Mouse (Mus musculus): Measurements from ENCODE around the gene Utp20. TPM values are rescaled to one million over a fixed set of nuclear protein-coding genes. Genes with fewer than 3 reads are reported as not detected.
"Not testable (repeated sequence)": the region's sequence is repeated elsewhere in the genome, so short reads cannot be mapped to it uniquely, and the experiment has no call there.

Utp20 gene
- polyA plus RNA-seq, 1 experiment from 2014 or later = 12.4 TPM

DNA sequence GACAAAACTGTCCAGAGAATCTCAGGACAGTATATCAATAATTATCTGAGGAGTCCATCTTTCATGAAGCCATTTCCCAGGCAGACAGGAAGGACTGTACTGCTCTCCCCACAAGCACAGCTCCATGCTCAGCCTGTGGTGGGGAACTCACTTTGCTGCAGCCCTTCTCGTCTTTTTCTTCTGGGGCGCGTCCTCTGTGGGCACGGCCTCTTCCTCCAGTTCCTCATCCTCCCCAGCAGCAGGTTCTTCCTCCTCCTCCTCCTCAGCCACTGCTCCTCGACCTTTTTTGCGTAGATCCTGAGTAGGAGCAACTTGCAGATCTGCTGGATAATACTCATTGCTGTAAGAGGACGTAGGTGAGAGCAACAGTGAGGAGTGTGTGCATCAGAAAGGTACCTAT is 31.4 kb downstream of the Utp20 start:
- Histone ChIP-seq H3K4me1 (replicated peaks; ENCODE audit: insufficient read depth, low read length) (no peaks in the 10 kb centered on the region), H3K4me3 (replicated peaks; ENCODE audit: low read depth, low read length) (no peak overlapping the region), H3K9ac (ENCODE audit: low read depth, low read length) (no peak overlapping the region), H3K27me3 (ENCODE audit: insufficient read depth, low read length) (no peaks in the 10 kb centered on the region), H3K27ac (no peak overlapping the region), H3K4me2 (ENCODE audit: low read length) (no peak overlapping the region), H3K9me3 (replicated peaks; ENCODE audit: low read length) (no peaks in the 10 kb centered on the region), H3K36me3 (ENCODE audit: insufficient read depth, low read length) (peaks cover 43% of the 10 kb centered on the region; the same call in 1 of the 2 replicates)
- TF ChIP-seq CTCF (IDR thresholded peaks at IDR 0.05; ENCODE audit: low read depth) = no peak
- no peak for DNase-seq (ENCODE audit: low spot score)
- no peak for ATAC-seq (replicated peaks; ENCODE audit: low FRiP score, low read depth)
- WGBS = 87% methylated on average over 7 of the region's 7 CpGs

DNA sequence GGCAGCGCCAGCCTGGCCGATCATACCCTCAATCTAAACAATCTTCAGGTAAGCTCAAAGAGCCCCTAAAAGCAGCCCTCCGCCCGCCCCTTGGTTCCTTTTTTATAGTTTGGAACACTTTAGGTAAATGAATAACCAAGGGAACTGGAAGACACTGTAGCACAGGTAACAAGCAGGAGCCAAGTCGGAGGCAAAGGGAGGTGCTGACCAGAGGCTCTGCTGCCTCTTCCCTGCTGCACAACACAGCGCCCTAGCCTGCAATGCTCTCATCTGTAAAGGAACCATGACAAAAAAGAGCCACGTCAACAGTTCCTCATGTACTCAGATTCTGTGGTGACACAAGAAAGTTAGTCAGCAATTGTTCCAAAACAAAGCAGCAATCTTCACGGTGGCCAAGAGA is 32.0 kb downstream of the Utp20 start:
- no peak overlapping the region for H3K27ac ChIP-seq
- H3K4me1 ChIP-seq (replicated peaks; ENCODE audit: insufficient read depth, low read length) = no peaks in the 10 kb centered on the region
- no peak overlapping the region for H3K9ac ChIP-seq (ENCODE audit: low read depth, low read length)
- ATAC-seq (replicated peaks; ENCODE audit: low FRiP score, low read depth) = 0 out of 2 replicates have a peak, but pooled peaks have one; percentile 66
- H3K36me3 ChIP-seq (ENCODE audit: insufficient read depth, low read length) = peaks cover 39% of the 10 kb centered on the region; the same call in 1 of the 2 replicates
- H3K4me2 ChIP-seq (ENCODE audit: low read length) = no peak overlapping the region
- DNase-seq (ENCODE audit: low spot score) = no peak
- 81% methylated on average over 8 of the region's 8 CpGs for WGBS
- no peaks in the 10 kb centered on the region for H3K9me3 ChIP-seq (replicated peaks; ENCODE audit: low read length)
- no peak overlapping the region for H3K4me3 ChIP-seq (replicated peaks; ENCODE audit: low read depth, low read length)
- no peaks in the 10 kb centered on the region for H3K27me3 ChIP-seq (ENCODE audit: insufficient read depth, low read length)
- no peak for TF ChIP-seq CTCF (IDR thresholded peaks at IDR 0.05; ENCODE audit: low read depth)

DNA sequence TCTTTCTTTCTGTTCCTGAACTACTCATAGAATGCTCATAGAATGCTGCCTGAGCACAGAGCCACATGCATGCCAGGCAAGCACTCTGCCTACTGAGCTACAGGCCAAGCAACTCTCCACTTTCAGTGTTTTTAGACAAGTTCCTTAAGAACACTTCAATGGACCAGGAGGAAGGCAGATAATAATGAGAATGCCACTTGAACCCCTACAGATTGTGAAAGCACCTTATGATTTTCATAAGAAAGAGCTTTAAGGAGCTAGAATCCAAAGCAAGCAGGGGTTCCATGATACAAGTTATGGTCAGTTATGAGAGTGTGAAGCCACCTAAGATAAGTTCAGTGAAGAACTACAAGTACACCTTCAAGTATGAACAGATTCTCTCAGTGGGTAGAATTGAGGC is 32.9 kb downstream of the Utp20 start:
- no peak overlapping the region for H3K4me3 ChIP-seq (replicated peaks; ENCODE audit: low read depth, low read length)
- no peaks in the 10 kb centered on the region for H3K27me3 ChIP-seq (ENCODE audit: insufficient read depth, low read length)
- H3K27ac ChIP-seq = no peak overlapping the region
- peaks cover 36% of the 10 kb centered on the region; the same call in 1 of the 2 replicates for H3K36me3 ChIP-seq (ENCODE audit: insufficient read depth, low read length)
- no peak for TF ChIP-seq CTCF (IDR thresholded peaks at IDR 0.05; ENCODE audit: low read depth)
- H3K4me1 ChIP-seq (replicated peaks; ENCODE audit: insufficient read depth, low read length) = no peaks in the 10 kb centered on the region
- no peak overlapping the region for H3K4me2 ChIP-seq (ENCODE audit: low read length)
- no peak overlapping the region for H3K9ac ChIP-seq (ENCODE audit: low read depth, low read length)
- ATAC-seq (replicated peaks; ENCODE audit: low FRiP score, low read depth) (no peak), DNase-seq (ENCODE audit: low spot score) (no peak)
- H3K9me3 ChIP-seq (replicated peaks; ENCODE audit: low read length) = no peaks in the 10 kb centered on the region

DNA sequence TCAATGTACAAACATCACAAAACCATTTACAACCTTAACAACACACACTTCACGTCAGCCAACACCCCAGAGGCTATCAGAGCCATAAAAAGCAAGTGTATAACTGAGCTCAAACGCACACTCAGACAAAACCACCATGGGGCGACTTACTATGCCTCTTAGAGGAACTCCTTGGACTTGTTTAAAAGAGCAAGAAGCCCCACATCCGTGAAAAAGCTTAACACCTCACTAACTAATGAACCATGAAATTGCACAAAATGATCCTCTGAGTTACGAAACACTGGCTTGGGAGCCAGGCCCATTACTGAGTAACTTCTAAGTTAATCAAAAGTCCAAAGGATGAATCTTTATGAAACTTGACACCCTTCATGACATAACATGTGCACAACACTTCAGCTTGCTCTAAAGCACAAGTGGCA is 42.1 kb downstream of the Utp20 start:
- peak overlapping the region; percentile 62 for H3K27ac ChIP-seq
- WGBS = 42% methylated on average over 5 of the region's 5 CpGs
- DNase-seq (ENCODE audit: low spot score) (peak; percentile 26), ATAC-seq (replicated peaks; ENCODE audit: low FRiP score, low read depth) (peak; percentile 84)
- H3K27me3 ChIP-seq (ENCODE audit: insufficient read depth, low read length) = no peaks in the 10 kb centered on the region
- no peaks in the 10 kb centered on the region for H3K9me3 ChIP-seq (replicated peaks; ENCODE audit: low read length)
- no peak overlapping the region for H3K9ac ChIP-seq (ENCODE audit: low read depth, low read length)
- TF ChIP-seq CTCF (IDR thresholded peaks at IDR 0.05; ENCODE audit: low read depth) = no peak
- no peaks in the 10 kb centered on the region for H3K4me1 ChIP-seq (replicated peaks; ENCODE audit: insufficient read depth, low read length)
- no peak overlapping the region for H3K4me2 ChIP-seq (ENCODE audit: low read length)
- H3K4me3 ChIP-seq (replicated peaks; ENCODE audit: low read depth, low read length) = no peak overlapping the region
- peaks cover 18% of the 10 kb centered on the region; the same call in 1 of the 2 replicates for H3K36me3 ChIP-seq (ENCODE audit: insufficient read depth, low read length)

DNA sequence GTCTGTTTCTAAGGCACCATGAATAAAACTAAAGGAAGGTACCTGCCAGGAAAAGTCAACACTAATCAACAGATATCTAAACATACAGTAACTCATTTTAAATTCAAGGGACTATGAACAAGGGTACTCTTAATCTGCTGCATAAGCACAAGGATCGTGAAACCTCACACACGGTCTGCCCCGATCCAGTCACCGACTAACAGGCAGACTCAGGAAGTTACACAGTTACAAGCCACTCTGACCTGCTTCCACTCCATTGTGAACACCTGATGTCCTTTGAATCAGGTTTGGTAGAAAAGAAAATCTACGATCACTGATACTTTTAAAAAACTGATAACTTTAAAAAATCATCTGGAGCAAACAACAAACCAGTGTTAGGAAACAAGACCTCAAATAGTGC is 42.7 kb downstream of the Utp20 start:
- peaks cover 19% of the 10 kb centered on the region; the same call in 1 of the 2 replicates for H3K36me3 ChIP-seq (ENCODE audit: insufficient read depth, low read length)
- no peak overlapping the region for H3K4me3 ChIP-seq (replicated peaks; ENCODE audit: low read depth, low read length)
- peak; percentile 88 for ATAC-seq (replicated peaks; ENCODE audit: low FRiP score, low read depth)
- DNase-seq (ENCODE audit: low spot score) = no peak
- 84% methylated on average over 5 of the region's 5 CpGs for WGBS
- no peaks in the 10 kb centered on the region for H3K27me3 ChIP-seq (ENCODE audit: insufficient read depth, low read length)
- no peak for TF ChIP-seq CTCF (IDR thresholded peaks at IDR 0.05; ENCODE audit: low read depth)
- no peak overlapping the region for H3K9ac ChIP-seq (ENCODE audit: low read depth, low read length)
- H3K27ac ChIP-seq = peak overlapping the region; percentile 62
- no peaks in the 10 kb centered on the region for H3K9me3 ChIP-seq (replicated peaks; ENCODE audit: low read length)
- H3K4me2 ChIP-seq (ENCODE audit: low read length) = no peak overlapping the region
- H3K4me1 ChIP-seq (replicated peaks; ENCODE audit: insufficient read depth, low read length) = no peaks in the 10 kb centered on the region

DNA sequence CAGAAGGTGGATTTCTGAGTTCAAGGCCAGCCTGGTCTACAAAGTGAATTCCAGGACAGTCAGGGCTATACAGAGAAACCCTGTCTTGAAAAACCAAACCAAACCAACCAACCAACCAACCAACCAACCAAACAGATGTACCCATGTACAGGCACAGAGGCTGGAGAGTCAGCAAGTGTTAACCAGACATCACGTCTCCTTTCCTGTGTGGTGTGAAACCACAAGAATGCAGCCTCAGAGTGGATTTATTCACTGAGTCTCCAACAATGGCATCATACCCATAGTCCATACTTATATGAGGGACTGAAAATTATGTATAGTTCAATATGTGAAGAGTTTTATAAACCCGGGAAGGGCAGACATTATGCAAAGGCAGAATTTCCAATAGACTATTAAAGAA is 43.5 kb downstream of the Utp20 start:
- H3K4me3 ChIP-seq (replicated peaks; ENCODE audit: low read depth, low read length); DNase-seq (ENCODE audit: low spot score); H3K27me3 ChIP-seq (ENCODE audit: insufficient read depth, low read length); H3K27ac ChIP-seq; H3K9me3 ChIP-seq (replicated peaks; ENCODE audit: low read length); ATAC-seq (replicated peaks; ENCODE audit: low FRiP score, low read depth); H3K9ac ChIP-seq (ENCODE audit: low read depth, low read length); H3K4me1 ChIP-seq (replicated peaks; ENCODE audit: insufficient read depth, low read length); H3K4me2 ChIP-seq (ENCODE audit: low read length): not testable (repeated sequence)
- H3K36me3 ChIP-seq (ENCODE audit: insufficient read depth, low read length) = 0 out of 2 replicates have a peak, but pooled peaks cover 18% of the 10 kb centered on the region
- 88% methylated on average over 2 of the region's 2 CpGs for WGBS

DNA sequence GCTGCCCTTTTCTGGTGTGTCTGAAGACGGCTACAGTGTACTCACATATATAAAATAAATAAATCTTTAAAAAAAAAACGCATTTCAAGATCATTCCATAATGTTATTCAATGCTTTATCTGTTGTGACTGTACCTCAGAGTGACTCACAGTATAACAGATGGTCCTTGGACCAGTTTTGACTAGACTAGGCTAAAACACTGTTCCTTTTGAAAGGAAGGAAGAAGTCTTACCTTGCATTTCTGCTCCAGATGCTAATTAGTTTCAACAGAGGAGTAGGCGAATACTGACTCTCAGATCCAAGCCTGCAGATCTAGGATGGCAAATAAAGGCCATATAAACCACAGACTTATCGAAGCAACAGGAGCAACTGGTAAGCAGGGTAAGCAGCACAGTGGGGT is 45.9 kb downstream of the Utp20 start:
- Histone ChIP-seq H3K4me2 (ENCODE audit: low read length) (no peak overlapping the region), H3K9ac (ENCODE audit: low read depth, low read length) (no peak overlapping the region), H3K4me3 (replicated peaks; ENCODE audit: low read depth, low read length) (no peak overlapping the region), H3K9me3 (replicated peaks; ENCODE audit: low read length) (no peaks in the 10 kb centered on the region), H3K4me1 (replicated peaks; ENCODE audit: insufficient read depth, low read length) (no peaks in the 10 kb centered on the region), H3K36me3 (ENCODE audit: insufficient read depth, low read length) (peaks cover 26% of the 10 kb centered on the region), H3K27me3 (ENCODE audit: insufficient read depth, low read length) (no peaks in the 10 kb centered on the region), H3K27ac (no peak overlapping the region)
- DNase-seq (ENCODE audit: low spot score) (no peak), ATAC-seq (replicated peaks; ENCODE audit: low FRiP score, low read depth) (no peak)
- TF ChIP-seq CTCF (IDR thresholded peaks at IDR 0.05; ENCODE audit: low read depth) = no peak
- WGBS = 91% methylated on average over 4 of the region's 4 CpGs

Measured in kidney, postnatal 0 days (tissue).